Mouse (Mus musculus): ENCODE data around the gene Ptprn2. TPM values are rescaled to one million over a fixed set of nuclear protein-coding genes. Genes with fewer than 3 reads are reported as not detected.
"Not testable (repeated sequence)": the region's sequence is repeated elsewhere in the genome, so short reads cannot be mapped to it uniquely, and the experiment has no call there.

Ptprn2 gene
- total RNA-seq, 2 experiments from 2014 or later = not detected

- TF ChIP-seq CTCF (IDR thresholded peaks at IDR 0.05) = no peak
- intact Hi-C loops (cut with DNase I) = no loop called here
Measured at GRCm38 (mm10) chr12:116481921-116482320, 3.6 kb upstream of the Ptprn2 start.

DNA sequence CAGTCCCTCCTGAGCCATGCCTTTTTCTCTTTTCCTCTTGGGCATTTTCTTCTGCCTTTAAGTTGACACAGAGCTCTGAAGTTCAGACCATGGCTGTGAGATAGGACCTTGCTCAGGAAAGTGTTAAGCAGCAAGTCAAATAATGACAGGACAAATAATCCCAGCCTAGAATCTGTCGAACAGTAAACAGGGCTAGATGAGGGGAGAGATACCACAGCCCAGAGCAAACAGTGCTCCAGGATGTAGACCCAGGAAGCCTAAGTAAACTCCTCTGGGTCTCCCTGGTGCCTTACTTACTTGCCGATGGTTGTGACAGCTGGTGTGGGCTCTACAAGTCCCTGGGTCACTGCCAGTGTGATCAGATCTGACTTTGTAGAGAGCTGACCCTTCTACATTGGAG lies 1.9 kb upstream of the Ptprn2 start:
- TF ChIP-seq CTCF (IDR thresholded peaks at IDR 0.05) = no peak
- Histone ChIP-seq H3K27ac (no peak overlapping the region), H3K4me3 (no peak overlapping the region)
- intact Hi-C loops (cut with DNase I) = no loop called here
- DNase-seq = no peak

More at GRCm38 (mm10) chr12:116481921-116482320, 3.6 kb upstream of the Ptprn2 start:
- Histone ChIP-seq H3K4me3 (no peak overlapping the region), H3K27ac (no peak overlapping the region)
- no peak for DNase-seq

DNA sequence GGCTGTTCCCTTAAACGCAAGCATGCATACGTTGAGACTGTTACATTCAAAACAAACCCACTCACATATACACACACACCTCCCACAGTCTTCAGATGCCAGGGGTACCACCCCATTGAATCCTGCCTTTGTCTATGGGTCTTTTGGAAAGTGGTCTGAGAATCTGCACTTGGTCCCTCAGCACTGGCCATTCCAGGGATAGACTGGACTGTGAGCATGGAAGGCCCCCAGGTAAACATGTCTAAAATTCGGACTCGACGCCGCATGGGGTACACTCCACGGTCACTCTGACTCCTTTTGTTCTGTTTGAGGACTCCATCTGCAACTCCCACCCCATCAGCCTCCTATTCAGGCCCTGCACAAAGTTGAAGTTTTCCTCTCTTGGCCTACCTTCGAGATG lies 529 bp upstream of the Ptprn2 start:
- no peak for DNase-seq
- no peak for TF ChIP-seq CTCF (IDR thresholded peaks at IDR 0.05)
- H3K27ac ChIP-seq = no peak overlapping the region
- no peak overlapping the region for H3K4me3 ChIP-seq
- intact Hi-C loops (cut with DNase I) = no loop called here

DNA sequence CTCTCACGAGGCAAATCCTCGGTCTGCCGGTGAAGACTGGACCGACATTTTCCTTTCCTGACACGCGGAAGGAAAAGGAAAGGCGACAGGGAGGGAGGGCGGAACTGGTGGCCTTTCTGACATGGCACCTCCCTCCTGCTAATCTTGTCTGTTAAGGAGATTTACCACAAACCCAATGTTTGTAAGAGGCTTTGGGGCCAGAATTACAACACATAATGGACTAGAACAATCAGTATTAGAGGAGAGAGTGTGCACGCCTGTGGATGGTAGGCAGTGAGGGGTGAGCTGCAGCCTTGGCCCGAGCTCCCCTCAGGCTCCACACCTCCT lies 847 bp downstream of the Ptprn2 start:
- no peak for DNase-seq
- H3K4me3 ChIP-seq = peak overlapping the region; percentile 66
- intact Hi-C loops (cut with DNase I) = no loop called here
- H3K27ac ChIP-seq = no peak overlapping the region
- TF ChIP-seq CTCF (IDR thresholded peaks at IDR 0.05) = no peak

GRCm38 (mm10) chr12:116488836-116489235 lies 3.3 kb downstream of the Ptprn2 start:
- intact Hi-C loops (cut with DNase I) = no loop called here
- no peak for TF ChIP-seq CTCF (IDR thresholded peaks at IDR 0.05)
- Histone ChIP-seq H3K4me3 (no peak overlapping the region), H3K27ac (no peak overlapping the region)
- DNase-seq = no peak

DNA sequence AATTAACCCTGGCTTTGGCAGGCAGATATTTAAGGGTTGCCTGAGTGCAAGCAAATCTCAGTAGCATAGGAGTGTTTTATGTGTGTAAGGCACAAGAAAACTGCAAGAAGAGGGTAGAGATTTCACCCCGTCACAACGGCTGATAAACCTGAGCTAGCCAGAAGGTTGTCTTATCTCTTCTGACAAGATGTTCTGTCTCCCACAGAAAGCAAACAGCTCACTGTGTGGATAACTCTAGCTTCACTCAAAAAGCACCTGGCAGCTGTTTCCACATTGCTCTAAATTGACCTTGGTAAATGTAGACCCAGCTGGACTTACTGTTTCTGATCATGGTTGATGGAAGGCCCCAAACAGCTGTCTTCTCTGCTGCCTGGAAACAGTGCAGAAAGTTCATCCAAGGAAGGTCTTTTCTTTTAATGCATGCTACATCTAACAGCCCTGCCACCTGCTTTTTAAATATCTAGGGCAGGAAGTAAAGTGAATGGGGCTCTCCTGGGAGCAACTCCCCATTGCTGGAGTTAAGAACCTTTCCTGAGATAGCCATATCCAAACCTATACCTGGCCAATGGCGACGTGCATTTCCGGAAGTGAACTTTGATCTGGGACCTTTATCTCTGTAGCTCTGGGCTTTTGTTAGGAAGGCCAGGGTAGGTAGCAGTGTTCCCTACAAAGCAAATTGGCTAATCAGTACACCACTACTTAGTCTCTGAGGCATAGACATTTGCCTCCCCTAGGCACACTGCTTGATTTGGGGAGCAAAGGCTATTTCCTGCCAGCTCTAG lies 5.2 kb downstream of the Ptprn2 start:
- no peak overlapping the region for H3K4me3 ChIP-seq
- TF ChIP-seq CTCF (IDR thresholded peaks at IDR 0.05) = no peak
- intact Hi-C loops (cut with DNase I) = no loop called here
- DNase-seq = no peak
- H3K27ac ChIP-seq = no peak overlapping the region

GRCm38 (mm10) chr12:116498666-116499065 lies 13.1 kb downstream of the Ptprn2 start:
- TF ChIP-seq CTCF (IDR thresholded peaks at IDR 0.05) = no peak

GRCm38 (mm10) chr12:116500652-116501051 lies 15.1 kb downstream of the Ptprn2 start:
- H3K4me3 ChIP-seq = no peak overlapping the region
- no peak for TF ChIP-seq CTCF (IDR thresholded peaks at IDR 0.05)
- DNase-seq = no peak
- no peak overlapping the region for H3K27ac ChIP-seq
- intact Hi-C loops (cut with DNase I) = no loop called here

More at GRCm38 (mm10) chr12:116498666-116499065, 13.1 kb downstream of the Ptprn2 start:
- no peak overlapping the region for H3K4me3 ChIP-seq
- DNase-seq = no peak
- H3K27ac ChIP-seq = no peak overlapping the region
- intact Hi-C loops (cut with DNase I) = no loop called here

GRCm38 (mm10) chr12:116512482-116512881 lies 27.0 kb downstream of the Ptprn2 start:
- no peak overlapping the region for H3K27ac ChIP-seq
- intact Hi-C loops (cut with DNase I) = no loop called here
- no peak for TF ChIP-seq CTCF (IDR thresholded peaks at IDR 0.05)
- DNase-seq = no peak
- H3K4me3 ChIP-seq = no peak overlapping the region

GRCm38 (mm10) chr12:116513788-116514187 lies 28.3 kb downstream of the Ptprn2 start:
- H3K27ac ChIP-seq; intact Hi-C loops (cut with DNase I); DNase-seq; H3K4me3 ChIP-seq: not testable (repeated sequence)

DNA sequence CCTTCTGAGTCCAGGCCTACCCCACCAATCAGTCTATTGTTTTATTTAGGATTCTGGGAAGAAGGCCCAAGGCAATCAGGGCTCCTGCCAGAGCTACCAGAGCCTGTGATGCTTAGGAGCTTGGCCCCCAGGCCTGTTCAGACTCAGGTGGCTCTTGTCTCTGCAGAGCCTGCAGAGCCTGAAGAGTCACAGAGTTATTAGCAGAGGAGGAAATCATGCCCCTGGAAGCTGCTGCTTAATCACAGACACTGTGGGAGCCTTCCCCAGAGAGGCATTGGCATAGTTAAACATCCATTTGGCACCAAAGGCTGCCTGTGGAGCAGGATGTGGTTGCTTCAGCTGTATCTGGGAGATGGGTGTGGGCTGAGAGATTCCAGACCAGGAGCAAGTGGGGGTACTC lies 30.3 kb downstream of the Ptprn2 start:
- Histone ChIP-seq H3K27ac (no peak overlapping the region), H3K4me3 (no peak overlapping the region)
- no peak for TF ChIP-seq CTCF (IDR thresholded peaks at IDR 0.05)
- DNase-seq = no peak
- intact Hi-C loops (cut with DNase I) = no loop called here

GRCm38 (mm10) chr12:116528861-116529260 lies 43.3 kb downstream of the Ptprn2 start:
- no peak for DNase-seq
- no peak overlapping the region for H3K4me3 ChIP-seq
- H3K27ac ChIP-seq = no peak overlapping the region
- intact Hi-C loops (cut with DNase I) = no loop called here
- TF ChIP-seq CTCF (IDR thresholded peaks at IDR 0.05) = no peak

DNA sequence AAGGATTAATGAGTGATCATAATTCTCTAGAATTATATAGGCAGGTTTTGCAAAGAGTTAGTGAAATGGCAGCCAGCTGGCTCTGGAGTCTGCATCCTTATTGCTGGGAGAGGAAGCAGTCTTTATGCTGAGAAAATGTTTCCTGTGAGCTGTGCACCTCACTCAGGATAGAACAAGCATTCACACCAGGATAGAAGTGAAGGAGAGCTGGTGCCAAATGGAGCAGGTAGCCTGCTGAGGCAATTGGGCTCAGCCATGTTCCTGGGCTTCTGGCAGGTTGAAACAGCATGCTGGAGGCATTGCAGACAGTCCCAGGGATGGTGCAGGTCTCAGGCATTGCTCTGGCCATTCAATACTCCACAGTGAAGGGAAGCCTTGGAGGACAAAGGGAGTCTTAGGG lies 47.8 kb downstream of the Ptprn2 start:
- intact Hi-C loops (cut with DNase I) = loop anchor here (5.0 kb wide), 1 partner anchor 1659 kb away; no protein-coding TSS in a partner anchor
- no peak overlapping the region for H3K27ac ChIP-seq
- TF ChIP-seq CTCF (IDR thresholded peaks at IDR 0.05) = no peak

DNA sequence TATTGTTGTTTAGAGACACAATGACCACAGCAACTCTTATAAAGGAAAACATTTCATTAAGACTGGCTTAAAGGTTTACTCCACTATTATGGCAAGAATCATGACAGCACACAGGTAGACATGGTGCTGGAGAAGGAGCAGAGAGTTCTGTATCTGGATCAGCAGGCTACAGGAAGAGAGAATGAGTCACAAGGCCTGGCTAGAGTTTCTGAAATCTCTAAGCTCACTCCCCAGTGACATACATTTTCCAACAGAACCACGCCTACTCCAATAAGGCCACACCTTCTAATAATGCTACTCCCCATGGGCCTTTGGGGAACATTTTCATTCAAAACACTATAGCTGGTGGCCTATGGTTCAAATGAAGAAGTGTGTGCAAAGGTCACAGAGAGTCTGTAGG lies 53.8 kb downstream of the Ptprn2 start:
- DNase-seq = no peak
- TF ChIP-seq CTCF (IDR thresholded peaks at IDR 0.05) = no peak
- no peak overlapping the region for H3K27ac ChIP-seq
- H3K4me3 ChIP-seq = no peak overlapping the region
- intact Hi-C loops (cut with DNase I) = no loop called here

More for the DNA sequence above, 47.8 kb downstream of the Ptprn2 start:
- H3K4me3 ChIP-seq = no peak overlapping the region
- no peak for DNase-seq

Data from gastrocnemius, adult 2 months (tissue).